Mouse (Mus musculus) retina, adult 2 months (tissue): ENCODE measurements at regions not wholly inside any gene's neighbourhood (a gene's known extent, or its start where the extent isn't known, plus 50 kb on each side); places are given as distances from the start of the nearest gene placed in this dataset.

Source experiments
- DNase-seq: peaks from one replicate; pipeline ENCODE4 v3.0.0-alpha.2; 2012; ENCODE audit warnings: low read depth, low spot score

- no peak for DNase-seq
Measured at GRCm38 (mm10) chr11:109088488-109089252, 55.5 kb downstream of the E030025P04Rik start.

- DNase-seq = no peak
Measured at GRCm38 (mm10) chr11:109081957-109082356, 62.2 kb downstream of the E030025P04Rik start.

GRCm38 (mm10) chr11:109081454-109081853 is 62.7 kb downstream of the E030025P04Rik start:
- DNase-seq = no peak

- no peak for DNase-seq
Measured at GRCm38 (mm10) chr11:109080847-109081415, 63.2 kb downstream of the E030025P04Rik start.

- DNase-seq = no peak
Measured at GRCm38 (mm10) chr11:109079466-109079865, 64.7 kb downstream of the E030025P04Rik start.

GRCm38 (mm10) chr11:109076587-109077417 is 67.4 kb downstream of the E030025P04Rik start:
- no peak for DNase-seq

- DNase-seq = no peak
Measured at GRCm38 (mm10) chr11:109071340-109071739, 72.8 kb downstream of the E030025P04Rik start.

- no peak for DNase-seq
Measured at GRCm38 (mm10) chr11:109070412-109070811, 73.8 kb downstream of the E030025P04Rik start.

- DNase-seq = no peak
Measured at GRCm38 (mm10) chr11:109069326-109069709, 74.9 kb downstream of the E030025P04Rik start.

GRCm38 (mm10) chr11:109068371-109069325 is 75.5 kb downstream of the E030025P04Rik start:
- no peak for DNase-seq

GRCm38 (mm10) chr11:109067733-109068132 is 76.4 kb downstream of the E030025P04Rik start:
- DNase-seq = no peak

GRCm38 (mm10) chr11:109061971-109062370 is 82.2 kb downstream of the E030025P04Rik start:
- no peak for DNase-seq

GRCm38 (mm10) chr11:109060527-109060908 is 83.7 kb downstream of the E030025P04Rik start:
- no peak for DNase-seq

- no peak for DNase-seq
Measured at GRCm38 (mm10) chr11:109059863-109060526, 84.2 kb downstream of the E030025P04Rik start.

- no peak for DNase-seq
Measured at GRCm38 (mm10) chr11:109058021-109058420, 86.1 kb downstream of the E030025P04Rik start.

GRCm38 (mm10) chr11:109048257-109049101 is 95.7 kb downstream of the E030025P04Rik start:
- DNase-seq = no peak

GRCm38 (mm10) chr11:109047483-109048110 is 96.6 kb downstream of the E030025P04Rik start:
- DNase-seq = no peak

- no peak for DNase-seq
Measured at GRCm38 (mm10) chr11:109046446-109046845, 97.7 kb downstream of the E030025P04Rik start.

- DNase-seq = no peak
Measured at GRCm38 (mm10) chr11:109040519-109040916, 103.7 kb downstream of the E030025P04Rik start.
